Mouse (Mus musculus) CH12.LX (cell line): ENCODE measurements at regions not wholly inside any gene's neighbourhood (a gene's known extent, or its start where the extent isn't known, plus 50 kb on each side); places are given as distances from the start of the nearest gene placed in this dataset.

Experiments used
- DNase-seq: peaks from one replicate; pipeline ENCODE4 v3.0.0-alpha.2; 2013; ENCODE audit errors: extremely low read depth
- H3K27ac ChIP-seq: 2 replicates; pipeline ENCODE4 v1.5.1; 2012; ENCODE audit warnings: low read depth, mild to moderate bottlenecking, control low read depth, moderate library complexity; ENCODE audit not compliant: insufficient read depth
- H3K27me3 ChIP-seq: replicated peaks from 2 replicates; pipeline ENCODE3; 2012; ENCODE audit warnings: inconsistent platforms
- H3K36me3 ChIP-seq, 2 experiments: replicated peaks in 1 of 2; 2 replicates each; pipeline versions ENCODE3 to v1.6.1; 2012; ENCODE audit warnings: inconsistent platforms in 1 of 2, low read length in 1 of 2, mild to moderate bottlenecking in 1 of 2, mixed read lengths in 1 of 2, moderate library complexity in 1 of 2; ENCODE audit not compliant: control insufficient read depth in 1 of 2, insufficient read depth in 1 of 2
- H3K4me1 ChIP-seq, 2 experiments: 2 replicates each; pipeline ENCODE4 v1.6.1; 2012; ENCODE audit warnings: inconsistent platforms in 1 of 2, moderate library complexity in 1 of 2; ENCODE audit not compliant: insufficient read depth in 2 of 2, control insufficient read depth in 1 of 2
- H3K4me2 ChIP-seq: 2 replicates; pipeline ENCODE4 v1.6.1; 2012; ENCODE audit warnings: low read depth, mild to moderate bottlenecking, control low read depth; ENCODE audit not compliant: poor library complexity, insufficient read depth, severe bottlenecking
- H3K4me3 ChIP-seq, 3 experiments: fragments of 150-350 bp in 1 of 3; sonication (generic) in 1 of 3; replicated peaks in 1 of 3; 2 replicates each; pipeline versions ENCODE3 to v1.5.1; 2011 to 2012; ENCODE audit warnings: low read depth in 2 of 3, low read length in 2 of 3, mild to moderate bottlenecking in 2 of 3, moderate library complexity in 2 of 3, control low read depth in 1 of 3, improper control_type of control experiment in 1 of 3, inconsistent platforms in 1 of 3, mixed read lengths in 1 of 3; ENCODE audit not compliant: poor library complexity in 1 of 3
- H3K79me2 ChIP-seq: replicated peaks from 2 replicates; pipeline ENCODE4 v1.6.1; 2012; ENCODE audit warnings: mild to moderate bottlenecking, moderate library complexity; ENCODE audit not compliant: control insufficient read depth, poor library complexity, insufficient read depth, severe bottlenecking; ENCODE audit errors: extremely low read depth
- H3K9ac ChIP-seq: 2 replicates; pipeline ENCODE4 v1.6.1; 2012; ENCODE audit warnings: low read depth, mild to moderate bottlenecking, control low read depth, moderate library complexity; ENCODE audit not compliant: insufficient read depth
- H3K9me3 ChIP-seq: replicated peaks from 2 replicates; pipeline ENCODE3; 2012; ENCODE audit warnings: low read length, inconsistent platforms, mixed read lengths
- CHD1 ChIP-seq: IDR thresholded peaks from 2 replicates; pipeline ENCODE4 v1.6.1; 2012; ENCODE audit warnings: low read depth, low read length, improper control_type of control experiment, inconsistent platforms
- CTCF ChIP-seq, 2 experiments: IDR thresholded peaks in 1 of 2; conservative IDR thresholded peaks in 1 of 2; 2 replicates each; pipeline ENCODE4 v1.5.1; 2011 to 2012; ENCODE audit warnings: low read depth in 2 of 2, low read length in 2 of 2, improper control_type of control experiment in 1 of 2, inconsistent platforms in 1 of 2, mild to moderate bottlenecking in 1 of 2, moderate library complexity in 1 of 2
- E2F4 ChIP-seq: IDR thresholded peaks from 2 replicates; pipeline ENCODE4 v1.6.1; 2011; ENCODE audit warnings: low read depth, low read length, improper control_type of control experiment; ENCODE audit not compliant: insufficient replicate concordance
- ELF1 ChIP-seq: IDR thresholded peaks from 2 replicates; pipeline ENCODE4 v1.6.1; 2014; ENCODE audit warnings: low read depth, mild to moderate bottlenecking, inconsistent platforms, low read length, improper control_type of control experiment
- EP300 ChIP-seq: IDR thresholded peaks from 2 replicates; pipeline ENCODE4 v1.6.1; 2011; ENCODE audit warnings: low read length, improper control_type of control experiment
- GABPA ChIP-seq: IDR thresholded peaks from 2 replicates; pipeline ENCODE4 v1.6.1; 2012; ENCODE audit warnings: low read depth, low read length, improper control_type of control experiment, inconsistent platforms; ENCODE audit not compliant: insufficient replicate concordance
- IRF4 ChIP-seq: IDR thresholded peaks from 2 replicates; pipeline ENCODE4 v1.6.1; 2014; ENCODE audit warnings: low read depth, mild to moderate bottlenecking, inconsistent platforms, low read length, improper control_type of control experiment
- JUND ChIP-seq: conservative IDR thresholded peaks from 2 replicates; pipeline ENCODE4 v1.6.1; 2011; ENCODE audit warnings: low read depth, low read length, improper control_type of control experiment
- MAX ChIP-seq: IDR thresholded peaks from 2 replicates; pipeline ENCODE4 v1.6.1; 2011; ENCODE audit warnings: low read length, improper control_type of control experiment
- MEF2A ChIP-seq: IDR thresholded peaks from 2 replicates; pipeline ENCODE4 v1.6.1; 2014; ENCODE audit warnings: low read depth, mild to moderate bottlenecking, inconsistent platforms, low read length, improper control_type of control experiment, borderline replicate concordance
- MXI1 ChIP-seq: IDR thresholded peaks from 2 replicates; pipeline ENCODE4 v1.6.1; 2011; ENCODE audit warnings: mild to moderate bottlenecking, low read depth, low read length, improper control_type of control experiment
- MYC ChIP-seq: IDR thresholded peaks from 2 replicates; pipeline ENCODE4 v1.6.1; 2011; ENCODE audit warnings: low read depth, mild to moderate bottlenecking, improper control_type of control experiment, low read length
- NELFE ChIP-seq: IDR thresholded peaks from 2 replicates; pipeline ENCODE4 v1.6.1; 2011; ENCODE audit warnings: low read depth, low read length, improper control_type of control experiment
- POLR2A ChIP-seq: IDR thresholded peaks from 2 replicates; pipeline ENCODE4 v1.6.1; 2011; ENCODE audit warnings: low read depth, mild to moderate bottlenecking, improper control_type of control experiment, low read length
- POLR2AphosphoS2 ChIP-seq: IDR thresholded peaks from 2 replicates; pipeline ENCODE4 v1.6.1; 2011; ENCODE audit warnings: low read depth, low read length, improper control_type of control experiment
- TBP ChIP-seq: conservative IDR thresholded peaks from 2 replicates; pipeline ENCODE4 v1.6.1; 2011; ENCODE audit warnings: low read depth, low read length, improper control_type of control experiment
- TCF12 ChIP-seq: IDR thresholded peaks from 2 replicates; pipeline ENCODE4 v1.6.1; 2014; ENCODE audit warnings: low read depth, mild to moderate bottlenecking, inconsistent platforms, low read length, improper control_type of control experiment
- UBTF ChIP-seq: IDR thresholded peaks from 2 replicates; pipeline ENCODE4 v1.6.1; 2012; ENCODE audit warnings: low read depth, mild to moderate bottlenecking, inconsistent platforms, low read length, improper control_type of control experiment, moderate library complexity
- USF1 ChIP-seq: IDR thresholded peaks from 2 replicates; pipeline ENCODE4 v1.6.1; 2014; ENCODE audit warnings: low read depth, mild to moderate bottlenecking, inconsistent platforms, low read length, improper control_type of control experiment
- USF2 ChIP-seq: conservative IDR thresholded peaks from 2 replicates; pipeline ENCODE4 v1.6.1; 2011; ENCODE audit warnings: low read depth, low read length, improper control_type of control experiment
- ZMIZ1 ChIP-seq: IDR thresholded peaks from 2 replicates; pipeline ENCODE4 v1.6.1; 2012; ENCODE audit warnings: low read depth, mild to moderate bottlenecking, inconsistent platforms, low read length, improper control_type of control experiment
- dilution Hi-C: fragments of 300-500 bp; cut with MboI; formaldehyde crosslinking; loops from 2 replicates; pipeline ENCODE4 v1.14.3; 2020; ENCODE audit warnings: low sequenced_read_pairs; ENCODE audit not compliant: extremely low pct_unique_long_range_greater_than_20kb, extremely low pct_ligation_motif_present
- in situ Hi-C: fragments of 300-500 bp; cut with MboI; formaldehyde crosslinking; loops from 3 replicates; pipeline ENCODE4 v1.14.3; 2019; ENCODE audit warnings: low sequenced_read_pairs, low pct_ligation_motif_present, low pct_unique_long_range_greater_than_20kb, mixed read lengths

- H3K27ac ChIP-seq = no peak overlapping the region
- no peak for DNase-seq
- H3K4me3 ChIP-seq = no peak overlapping the region
- no peaks in the 10 kb centered on the region for H3K4me1 ChIP-seq
- H3K9ac ChIP-seq = no peak overlapping the region
- H3K9me3 ChIP-seq = peaks cover 32% of the 10 kb centered on the region
- TF ChIP-seq GABPA = no peak
- no peak for TF ChIP-seq USF1
- no peak for TF ChIP-seq POLR2A
- no peak for TF ChIP-seq EP300
- no peak for TF ChIP-seq CTCF (conservative IDR thresholded peaks at IDR 0.05 in 1 of 2, IDR thresholded peaks at IDR 0.05 in 1 of 2; ENCODE audit: low read depth in 2 of 2, low read length in 2 of 2)
- TF ChIP-seq MXI1 = no peak
- no peak for TF ChIP-seq UBTF
- no peak for TF ChIP-seq MAX
- TF ChIP-seq JUND = no peak
- TF ChIP-seq ZMIZ1 = no peak
- TF ChIP-seq E2F4 = no peak
- no peak for TF ChIP-seq MYC
- no peak for TF ChIP-seq TBP
- TF ChIP-seq IRF4 = no peak
- TF ChIP-seq TCF12 = no peak
- TF ChIP-seq NELFE = no peak
- TF ChIP-seq CHD1 = no peak
- TF ChIP-seq MEF2A = no peak
- TF ChIP-seq, all 38 proteins: peak for 0
- Histone ChIP-seq H3K79me2 (no peaks in the 10 kb centered on the region), H3K4me2 (no peak overlapping the region), H3K27me3 (no peaks in the 10 kb centered on the region), H3K36me3 (no peaks in the 10 kb centered on the region)
- in situ Hi-C loops = no loop called here
- dilution Hi-C loops = no loop called here
Observed at GRCm38 (mm10) chr16:74506173-74506709, 94.6 kb upstream of the Robo2 start.

DNA sequence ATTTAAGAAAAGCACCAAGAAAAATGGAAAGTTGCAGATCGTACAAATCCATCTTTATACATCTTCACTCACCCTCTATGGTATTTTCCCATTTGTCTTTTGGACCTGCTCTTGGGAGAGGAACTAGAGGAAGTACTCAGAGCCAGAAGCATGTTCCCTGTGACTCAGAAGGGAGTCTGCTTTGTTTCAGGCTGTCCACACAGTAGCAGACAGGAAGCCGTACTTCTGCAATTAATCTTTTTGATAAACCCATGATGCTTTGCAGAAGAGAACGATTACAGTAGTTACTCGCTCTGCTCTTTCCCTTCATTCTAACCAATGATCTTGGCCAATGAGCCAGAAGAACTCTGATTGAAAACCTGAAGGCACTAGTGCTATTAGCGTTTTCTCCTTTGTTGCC, 92.8 kb upstream of the Robo2 start:
- H3K27ac ChIP-seq = no peak overlapping the region
- DNase-seq = no peak
- no peak overlapping the region for H3K9ac ChIP-seq
- H3K4me2 ChIP-seq = no peak overlapping the region
- in situ Hi-C loops = no loop called here
- dilution Hi-C loops = no loop called here
- H3K27me3 ChIP-seq = no peaks in the 10 kb centered on the region
- H3K36me3 ChIP-seq = no peaks in the 10 kb centered on the region
- peaks cover 24% of the 10 kb centered on the region for H3K9me3 ChIP-seq
- no peaks in the 10 kb centered on the region for H3K4me1 ChIP-seq
- no peak overlapping the region for H3K4me3 ChIP-seq
- TF ChIP-seq ELF1 (no peak), IRF4 (no peak), POLR2AphosphoS2 (no peak), USF2 (no peak)
- no peaks in the 10 kb centered on the region for H3K79me2 ChIP-seq
